Mouse (Mus musculus): ENCODE results near the gene Acot10. TPM values are rescaled to one million over a fixed set of nuclear protein-coding genes. Genes with fewer than 3 reads are reported as not detected.
"Not testable (repeated sequence)": the region's sequence is repeated elsewhere in the genome, so short reads cannot be mapped to it uniquely, and the experiment has no call there.

Acot10 gene
- not detected for total RNA-seq (2022)

DNA sequence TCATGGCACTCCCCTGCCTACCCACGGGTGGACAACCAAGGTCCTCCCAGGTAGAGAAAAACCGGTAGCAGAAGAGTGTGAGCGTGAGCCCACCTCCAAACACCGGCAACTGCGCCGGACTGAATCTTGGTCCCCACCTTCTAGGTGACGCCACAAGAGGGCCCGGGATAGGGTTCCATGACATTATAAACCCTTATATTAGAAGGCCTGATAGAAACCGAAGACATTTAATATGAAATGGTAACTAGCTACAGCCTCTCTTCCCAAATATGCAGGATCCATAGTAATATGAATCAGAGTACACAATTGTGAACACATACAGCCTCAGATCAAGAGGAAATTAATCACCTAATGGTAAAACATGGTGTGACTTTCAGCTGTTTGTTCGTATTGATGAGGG lies at the start of gene Acot10:
Acot10 (minus strand) TSS at position 101 of the 400 bp plus-strand sequence.
- no peak for DNase-seq (ENCODE audit: low spot score in 2 of 2)

DNA sequence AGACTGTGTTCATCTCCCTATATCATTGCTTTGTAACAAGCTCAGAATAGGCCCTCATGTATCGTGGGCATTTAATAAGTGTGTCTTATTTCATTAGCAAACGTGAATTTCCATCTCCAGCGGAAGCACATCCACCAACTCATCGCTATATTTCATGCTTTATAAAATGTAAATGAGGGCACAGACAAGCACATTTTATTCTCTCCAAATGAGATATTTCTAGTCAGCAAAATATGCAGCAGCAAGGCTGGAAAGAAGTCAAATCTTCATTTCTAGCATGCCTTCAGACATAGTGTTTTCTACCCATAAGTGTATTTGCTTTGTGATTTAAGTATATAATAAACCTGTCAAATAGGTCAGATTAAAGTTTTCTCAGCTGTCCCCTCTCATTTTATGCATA lies 45.3 kb upstream of the Acot10 start:
- no peak for DNase-seq (ENCODE audit: low spot score in 2 of 2)

DNA sequence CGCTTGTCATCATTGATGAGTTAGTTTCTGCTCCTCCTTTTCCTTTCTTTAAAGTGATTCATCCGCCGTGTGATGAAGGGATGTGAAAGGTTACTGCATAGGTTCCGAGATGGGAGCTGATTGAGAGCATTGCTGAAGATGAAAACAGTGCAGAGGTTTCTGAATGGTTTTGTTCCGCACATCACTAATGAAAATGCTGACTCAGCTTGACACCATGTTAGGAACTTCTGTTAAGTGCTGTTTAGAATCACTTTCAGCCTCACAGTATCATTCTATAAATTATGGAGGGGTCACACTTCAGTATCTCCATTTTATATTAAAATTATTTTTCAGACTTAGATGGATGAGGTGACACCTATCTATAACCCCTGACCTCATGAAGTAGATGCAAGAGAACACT lies 29.7 kb upstream of the Acot10 start:
- DNase-seq (ENCODE audit: low spot score in 2 of 2): no peak

DNA sequence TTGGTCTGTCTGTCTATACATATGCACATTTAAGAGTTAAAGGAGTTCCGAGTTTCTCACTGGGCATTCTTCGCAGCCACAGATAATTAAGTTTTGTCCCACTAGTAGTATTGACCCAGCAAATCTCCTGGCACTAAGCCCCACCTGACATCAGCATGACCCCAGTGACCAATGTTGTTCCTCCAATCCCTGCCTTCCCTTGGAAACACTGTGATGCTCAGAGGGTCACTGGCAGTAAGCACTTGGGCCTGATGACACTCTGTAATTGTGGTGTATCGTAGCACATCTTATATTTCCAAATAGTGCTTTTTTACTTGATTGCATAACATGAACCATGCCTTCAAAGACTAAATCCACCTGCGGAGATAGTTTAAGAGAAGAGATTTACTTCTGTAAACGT lies 17.6 kb upstream of the Acot10 start:
- no peak for DNase-seq (ENCODE audit: low spot score in 2 of 2)

DNA sequence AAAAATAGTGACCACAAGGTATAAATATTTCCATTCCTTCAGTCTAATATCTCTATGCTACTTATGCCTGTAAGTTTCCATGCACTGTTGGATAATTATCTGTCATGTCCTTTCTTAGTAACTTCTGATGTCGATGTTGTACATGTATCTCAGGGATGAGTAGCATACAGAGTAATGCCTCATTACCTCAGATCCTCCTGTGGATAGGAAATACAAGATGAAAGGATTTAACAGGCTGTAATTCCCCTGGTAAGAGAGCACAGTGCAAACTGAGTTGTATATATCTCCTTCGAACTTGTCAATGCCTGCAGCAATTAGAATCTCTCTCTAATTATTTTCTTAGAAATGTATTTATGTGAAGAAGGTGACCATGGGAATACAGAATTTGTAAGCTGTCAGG lies 16.2 kb upstream of the Acot10 start:
- no peak for DNase-seq (ENCODE audit: low spot score in 2 of 2)

DNA sequence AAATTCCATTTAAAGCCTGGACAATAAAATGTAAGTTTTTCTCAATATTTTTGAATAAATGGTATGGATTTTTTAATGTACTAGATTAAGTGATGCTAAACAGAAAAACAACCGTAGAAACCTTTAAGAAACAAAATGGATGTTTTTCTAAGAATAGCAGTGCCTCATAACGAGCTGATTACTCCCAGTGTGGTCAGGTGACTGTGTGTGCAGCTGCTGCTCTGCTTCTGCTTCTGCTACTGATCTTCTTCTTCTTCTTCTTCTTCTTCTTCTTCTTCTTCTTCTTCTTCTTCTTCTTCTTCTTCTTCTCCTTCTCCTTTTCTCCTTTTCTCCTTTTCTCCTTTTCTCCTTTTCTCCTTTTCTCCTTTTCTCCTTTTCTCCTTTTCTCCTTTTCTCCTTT lies 3.0 kb upstream of the Acot10 start:
- DNase-seq (ENCODE audit: low spot score in 2 of 2): not testable (repeated sequence)

DNA sequence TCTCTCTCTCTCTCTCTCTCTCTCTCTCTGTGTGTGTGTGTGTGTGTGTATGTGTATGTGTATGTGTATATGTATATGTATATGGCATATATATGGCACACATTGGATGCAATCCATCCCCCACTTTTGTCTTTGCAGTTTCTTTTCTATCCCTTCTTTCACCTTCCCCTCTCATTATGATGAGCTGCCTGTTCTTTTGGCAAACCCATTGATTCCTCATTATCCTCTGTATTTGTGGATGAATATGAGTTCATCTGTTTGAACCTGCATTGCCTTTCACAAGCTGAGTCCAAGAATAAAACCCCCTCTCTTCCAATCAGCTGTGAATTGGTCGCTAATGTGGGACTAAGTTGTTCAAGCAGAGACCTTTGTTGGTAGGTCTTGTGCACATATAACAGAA lies 1.4 kb upstream of the Acot10 start:
- no peak for DNase-seq (ENCODE audit: low spot score in 2 of 2)

DNA sequence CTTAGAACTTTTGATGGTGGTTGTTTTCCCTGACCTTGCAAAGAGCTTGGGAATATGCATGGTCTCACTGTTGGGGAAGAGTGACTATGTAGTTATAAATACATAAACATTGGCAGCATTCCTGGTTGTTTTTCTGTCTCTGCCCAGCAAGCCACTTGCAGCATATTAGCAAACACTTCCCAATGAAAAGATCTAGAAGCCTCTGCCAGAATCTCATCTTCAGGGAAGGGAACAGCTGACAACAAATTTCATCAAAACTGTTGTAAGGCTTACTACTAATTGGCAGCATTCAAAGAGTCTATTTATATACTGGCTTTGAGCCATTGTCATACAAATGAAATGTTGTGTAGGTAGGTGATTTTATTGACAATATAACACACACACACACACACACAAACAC lies 800 bp upstream of the Acot10 start:
- no peak for DNase-seq (ENCODE audit: low spot score in 2 of 2)

DNA sequence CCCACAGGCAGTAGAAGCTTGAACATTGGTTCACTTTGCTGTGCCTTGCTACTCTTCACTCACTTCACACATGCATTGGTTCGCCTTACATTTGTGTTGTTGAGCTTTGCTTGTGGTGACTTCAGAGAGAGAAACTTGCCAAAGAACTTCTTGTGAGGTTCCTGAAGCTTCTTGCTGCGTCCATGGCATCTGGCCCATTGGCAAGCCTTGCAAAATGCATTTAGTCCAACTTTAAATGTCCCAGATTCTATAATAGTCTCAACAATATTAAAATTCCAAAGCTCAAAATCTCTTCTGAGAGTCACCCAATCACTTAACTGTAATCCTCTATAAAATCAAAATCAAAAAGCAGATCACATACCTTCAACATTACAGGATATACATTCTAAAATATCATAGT lies 6.3 kb downstream of the Acot10 start:
- no peak for DNase-seq (ENCODE audit: low spot score in 2 of 2)

DNA sequence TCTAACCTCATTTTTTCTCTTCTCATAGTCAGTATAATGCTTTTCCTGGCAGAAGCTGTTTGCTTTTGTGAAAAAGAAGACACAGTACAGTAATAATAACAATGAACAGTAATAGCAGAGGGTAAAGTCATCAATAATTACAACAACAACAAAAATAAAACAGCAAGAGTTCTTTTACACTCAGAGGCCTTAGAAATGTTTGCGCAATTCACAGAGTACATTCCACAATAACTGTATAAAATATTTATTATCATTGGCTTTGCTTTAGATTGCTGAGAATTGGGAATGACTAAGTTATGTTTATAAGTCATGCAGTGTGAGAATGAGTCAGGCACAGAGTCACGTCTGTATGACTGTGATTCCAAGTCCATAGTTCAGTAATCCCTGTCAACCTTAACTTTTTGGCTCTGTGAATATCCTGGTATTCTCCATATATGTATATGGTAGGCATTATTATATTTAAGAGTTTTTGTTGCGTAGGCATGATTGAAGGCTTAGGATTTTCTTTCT lies 23.6 kb downstream of the Acot10 start:
- no peak for DNase-seq (ENCODE audit: low spot score in 2 of 2)

DNA sequence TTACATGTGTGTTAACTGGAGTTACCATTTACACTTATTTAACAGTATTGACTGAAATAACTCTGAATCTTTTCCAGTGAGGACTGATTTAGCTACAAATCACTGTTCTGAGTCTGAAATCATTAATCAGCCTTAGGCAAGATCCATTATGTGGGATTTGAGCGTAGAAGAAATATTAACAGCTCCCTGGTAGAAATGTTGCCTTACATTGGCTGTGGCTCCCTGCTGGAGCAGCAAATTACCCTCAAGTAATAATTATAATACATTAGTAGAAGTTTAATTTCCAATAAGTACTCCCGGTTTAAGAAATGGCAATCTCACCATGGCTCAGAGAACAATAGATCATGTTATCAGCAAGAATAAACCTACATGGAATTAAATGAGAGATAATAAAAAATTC lies 27.4 kb downstream of the Acot10 start:
- no peak for DNase-seq (ENCODE audit: low spot score in 2 of 2)

DNA sequence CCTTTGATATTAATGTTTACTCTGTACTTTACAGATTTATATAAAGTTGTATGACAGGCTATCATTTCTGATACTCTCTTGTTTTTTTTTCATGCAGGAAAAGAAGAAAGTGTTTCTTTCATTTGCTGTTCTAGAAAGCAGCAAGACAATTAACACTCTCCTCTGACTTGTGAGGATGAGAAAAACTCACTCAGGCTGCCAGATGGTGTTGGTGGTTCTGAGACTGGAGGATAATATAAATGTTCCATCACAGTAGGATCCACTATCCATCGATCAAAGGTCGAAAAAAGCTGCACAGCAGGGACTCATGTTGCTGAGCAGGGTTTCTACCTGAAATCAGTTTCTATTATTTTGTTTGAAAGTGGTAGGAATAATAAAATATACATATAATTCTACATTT lies 32.0 kb downstream of the Acot10 start:
- no peak for DNase-seq (ENCODE audit: low spot score in 2 of 2)

Other genes with a start within 250 kb of the Acot10 start
- 10 to 100 TPM; 23.1 to 39.2 (median 26.0) TPM for gene Cdh12, start 217.5 kb downstream of the Acot10 start, total RNA-seq (2022)

Measured in layer of hippocampus, adult 8-10 months (tissue).